Mouse (Mus musculus): ENCODE results near the gene Uchl1. TPM values are rescaled to one million over a fixed set of nuclear protein-coding genes. Genes with fewer than 3 reads are reported as not detected.

Gene Uchl1
- polyA plus RNA-seq, 1 experiment from 2014 or later, result 76.3 TPM

- H3K27ac ChIP-seq (ENCODE audit: low read length), result no peak overlapping the region
- 73% methylated on average over 7 of the region's 7 CpGs for WGBS
- no peak for ATAC-seq (ENCODE audit: insufficient read depth, low FRiP score)
- H3K27me3 ChIP-seq (ENCODE audit: control insufficient read depth, insufficient read depth, low read length), result no peaks in the 10 kb centered on the region
- no peaks in the 10 kb centered on the region for H3K4me1 ChIP-seq (ENCODE audit: control insufficient read depth, insufficient read depth, low read length)
- H3K4me3 ChIP-seq (replicated peaks; ENCODE audit: low read length), result no peak overlapping the region
- H3K9me3 ChIP-seq (replicated peaks; ENCODE audit: control insufficient read depth, low read length), result 0 out of 2 replicates have a peak, but pooled peaks cover 4% of the 10 kb centered on the region
- no peak overlapping the region for H3K9ac ChIP-seq (ENCODE audit: low read length)
- H3K36me3 ChIP-seq (ENCODE audit: control insufficient read depth, insufficient read depth, low read length), result no peaks in the 10 kb centered on the region
- no peak overlapping the region for H3K4me2 ChIP-seq (ENCODE audit: low read depth, low read length)
Measured at GRCm38 (mm10) chr5:66718880-66719279, 43.0 kb downstream of the Uchl1 start.

GRCm38 (mm10) chr5:66720921-66721320, 45.0 kb downstream of the Uchl1 start:
- no peaks in the 10 kb centered on the region for H3K27me3 ChIP-seq (ENCODE audit: control insufficient read depth, insufficient read depth, low read length)
- no peaks in the 10 kb centered on the region for H3K4me1 ChIP-seq (ENCODE audit: control insufficient read depth, insufficient read depth, low read length)
- H3K27ac ChIP-seq (ENCODE audit: low read length), result no peak overlapping the region
- 36% methylated on average over 5 of the region's 5 CpGs for WGBS
- H3K36me3 ChIP-seq (ENCODE audit: control insufficient read depth, insufficient read depth, low read length), result no peaks in the 10 kb centered on the region
- no peak overlapping the region for H3K9ac ChIP-seq (ENCODE audit: low read length)
- no peak overlapping the region for H3K4me3 ChIP-seq (replicated peaks; ENCODE audit: low read length)
- no peak for ATAC-seq (ENCODE audit: insufficient read depth, low FRiP score)
- H3K9me3 ChIP-seq (replicated peaks; ENCODE audit: control insufficient read depth, low read length), result 0 out of 2 replicates have a peak, but pooled peaks cover 4% of the 10 kb centered on the region
- H3K4me2 ChIP-seq (ENCODE audit: low read depth, low read length), result no peak overlapping the region

- no peak overlapping the region for H3K4me3 ChIP-seq (replicated peaks; ENCODE audit: low read length)
- no peak overlapping the region for H3K4me2 ChIP-seq (ENCODE audit: low read depth, low read length)
- no peaks in the 10 kb centered on the region for H3K36me3 ChIP-seq (ENCODE audit: control insufficient read depth, insufficient read depth, low read length)
- ATAC-seq (ENCODE audit: insufficient read depth, low FRiP score), result no peak
- no peak overlapping the region for H3K9ac ChIP-seq (ENCODE audit: low read length)
- WGBS, result 62% methylated on average over 9 of the region's 9 CpGs
- H3K27ac ChIP-seq (ENCODE audit: low read length), result peak overlapping the region; percentile 12; the same call in 1 of the 2 replicates
- no peaks in the 10 kb centered on the region for H3K4me1 ChIP-seq (ENCODE audit: control insufficient read depth, insufficient read depth, low read length)
- H3K27me3 ChIP-seq (ENCODE audit: control insufficient read depth, insufficient read depth, low read length), result no peaks in the 10 kb centered on the region
- no peaks in the 10 kb centered on the region for H3K9me3 ChIP-seq (replicated peaks; ENCODE audit: control insufficient read depth, low read length)
Measured at GRCm38 (mm10) chr5:66722586-66722985, 46.7 kb downstream of the Uchl1 start.

- ATAC-seq (ENCODE audit: insufficient read depth, low FRiP score), result no peak; the same call in 1 of the 2 replicates
- Histone ChIP-seq H3K4me2 (ENCODE audit: low read depth, low read length) (no peak overlapping the region), H3K27me3 (ENCODE audit: control insufficient read depth, insufficient read depth, low read length) (no peaks in the 10 kb centered on the region)
Measured at GRCm38 (mm10) chr5:66723037-66723436, 47.1 kb downstream of the Uchl1 start.

GRCm38 (mm10) chr5:66723626-66724025, 47.7 kb downstream of the Uchl1 start:
- no peak overlapping the region for H3K4me3 ChIP-seq (replicated peaks; ENCODE audit: low read length)
- no peak overlapping the region; the same call in 1 of the 2 replicates for H3K27ac ChIP-seq (ENCODE audit: low read length)
- no peaks in the 10 kb centered on the region for H3K36me3 ChIP-seq (ENCODE audit: control insufficient read depth, insufficient read depth, low read length)
- no peak for ATAC-seq (ENCODE audit: insufficient read depth, low FRiP score)
- 56% methylated on average over 3 of the region's 3 CpGs for WGBS
- H3K9ac ChIP-seq (ENCODE audit: low read length), result no peak overlapping the region
- H3K4me2 ChIP-seq (ENCODE audit: low read depth, low read length), result no peak overlapping the region
- H3K4me1 ChIP-seq (ENCODE audit: control insufficient read depth, insufficient read depth, low read length), result no peaks in the 10 kb centered on the region
- H3K27me3 ChIP-seq (ENCODE audit: control insufficient read depth, insufficient read depth, low read length), result no peaks in the 10 kb centered on the region
- H3K9me3 ChIP-seq (replicated peaks; ENCODE audit: control insufficient read depth, low read length), result no peaks in the 10 kb centered on the region

More at GRCm38 (mm10) chr5:66723037-66723436, 47.1 kb downstream of the Uchl1 start:
- H3K9ac ChIP-seq (ENCODE audit: low read length), result no peak overlapping the region
- no peaks in the 10 kb centered on the region for H3K4me1 ChIP-seq (ENCODE audit: control insufficient read depth, insufficient read depth, low read length)
- H3K27ac ChIP-seq (ENCODE audit: low read length), result peak overlapping the region; percentile 12
- H3K4me3 ChIP-seq (replicated peaks; ENCODE audit: low read length), result no peak overlapping the region
- H3K36me3 ChIP-seq (ENCODE audit: control insufficient read depth, insufficient read depth, low read length), result no peaks in the 10 kb centered on the region
- no peaks in the 10 kb centered on the region for H3K9me3 ChIP-seq (replicated peaks; ENCODE audit: control insufficient read depth, low read length)
- WGBS, result 37% methylated on average over 4 of the region's 4 CpGs

GRCm38 (mm10) chr5:66729306-66729705, 53.4 kb downstream of the Uchl1 start:
- WGBS, result 89% methylated on average over 4 of the region's 4 CpGs

GRCm38 (mm10) chr5:66730621-66731301, 54.9 kb downstream of the Uchl1 start:
- Histone ChIP-seq H3K27me3 (ENCODE audit: control insufficient read depth, insufficient read depth, low read length) (no peaks in the 10 kb centered on the region), H3K4me1 (ENCODE audit: control insufficient read depth, insufficient read depth, low read length) (no peaks in the 10 kb centered on the region), H3K4me2 (ENCODE audit: low read depth, low read length) (no peak overlapping the region), H3K9me3 (replicated peaks; ENCODE audit: control insufficient read depth, low read length) (no peaks in the 10 kb centered on the region), H3K27ac (ENCODE audit: low read length) (no peak overlapping the region), H3K9ac (ENCODE audit: low read length) (no peak overlapping the region), H3K36me3 (ENCODE audit: control insufficient read depth, insufficient read depth, low read length) (no peaks in the 10 kb centered on the region), H3K4me3 (replicated peaks; ENCODE audit: low read length) (no peak overlapping the region)
- WGBS, result 50% methylated on average over 11 of the region's 11 CpGs
- ATAC-seq (ENCODE audit: insufficient read depth, low FRiP score), result no peak

More at GRCm38 (mm10) chr5:66729306-66729705, 53.4 kb downstream of the Uchl1 start:
- no peak for ATAC-seq (ENCODE audit: insufficient read depth, low FRiP score)
- H3K4me2 ChIP-seq (ENCODE audit: low read depth, low read length), result no peak overlapping the region
- H3K27ac ChIP-seq (ENCODE audit: low read length), result no peak overlapping the region
- no peaks in the 10 kb centered on the region for H3K36me3 ChIP-seq (ENCODE audit: control insufficient read depth, insufficient read depth, low read length)
- H3K4me1 ChIP-seq (ENCODE audit: control insufficient read depth, insufficient read depth, low read length), result no peaks in the 10 kb centered on the region
- no peak overlapping the region for H3K9ac ChIP-seq (ENCODE audit: low read length)
- no peaks in the 10 kb centered on the region for H3K9me3 ChIP-seq (replicated peaks; ENCODE audit: control insufficient read depth, low read length)
- H3K4me3 ChIP-seq (replicated peaks; ENCODE audit: low read length), result no peak overlapping the region
- H3K27me3 ChIP-seq (ENCODE audit: control insufficient read depth, insufficient read depth, low read length), result no peaks in the 10 kb centered on the region

- no peak for ATAC-seq (ENCODE audit: insufficient read depth, low FRiP score)
- H3K36me3 ChIP-seq (ENCODE audit: control insufficient read depth, insufficient read depth, low read length), result no peaks in the 10 kb centered on the region
- no peak overlapping the region for H3K9ac ChIP-seq (ENCODE audit: low read length)
- WGBS, result 81% methylated on average over 1 of the region's 1 CpGs
- no peak overlapping the region for H3K4me3 ChIP-seq (replicated peaks; ENCODE audit: low read length)
- H3K27ac ChIP-seq (ENCODE audit: low read length), result no peak overlapping the region
- no peak overlapping the region for H3K4me2 ChIP-seq (ENCODE audit: low read depth, low read length)
- H3K4me1 ChIP-seq (ENCODE audit: control insufficient read depth, insufficient read depth, low read length), result no peaks in the 10 kb centered on the region
- no peaks in the 10 kb centered on the region for H3K27me3 ChIP-seq (ENCODE audit: control insufficient read depth, insufficient read depth, low read length)
- H3K9me3 ChIP-seq (replicated peaks; ENCODE audit: control insufficient read depth, low read length), result no peaks in the 10 kb centered on the region
Measured at GRCm38 (mm10) chr5:66731302-66731697, 55.4 kb downstream of the Uchl1 start.

- 88% methylated on average over 1 of the region's 1 CpGs for WGBS
- no peaks in the 10 kb centered on the region for H3K36me3 ChIP-seq (ENCODE audit: control insufficient read depth, insufficient read depth, low read length)
- no peak for ATAC-seq (ENCODE audit: insufficient read depth, low FRiP score)
Measured at GRCm38 (mm10) chr5:66733556-66733955, 57.7 kb downstream of the Uchl1 start.

More at GRCm38 (mm10) chr5:66733556-66733955, 57.7 kb downstream of the Uchl1 start:
- Histone ChIP-seq H3K27ac (ENCODE audit: low read length) (no peak overlapping the region), H3K9me3 (replicated peaks; ENCODE audit: control insufficient read depth, low read length) (no peaks in the 10 kb centered on the region), H3K27me3 (ENCODE audit: control insufficient read depth, insufficient read depth, low read length) (no peaks in the 10 kb centered on the region), H3K4me2 (ENCODE audit: low read depth, low read length) (no peak overlapping the region), H3K9ac (ENCODE audit: low read length) (no peak overlapping the region), H3K4me1 (ENCODE audit: control insufficient read depth, insufficient read depth, low read length) (no peaks in the 10 kb centered on the region), H3K4me3 (replicated peaks; ENCODE audit: low read length) (no peak overlapping the region)

Data from stomach, embryonic 16.5 days (tissue).